Mouse (Mus musculus): ENCODE results near the gene Plk4.
A peak's percentile ranks its signal among the peaks of the same experiment; 100 is the strongest.
"Not testable (repeated sequence)": the region's sequence is repeated elsewhere in the genome, so short reads cannot be mapped to it uniquely, and the experiment has no call there.

Plk4 gene

DNA sequence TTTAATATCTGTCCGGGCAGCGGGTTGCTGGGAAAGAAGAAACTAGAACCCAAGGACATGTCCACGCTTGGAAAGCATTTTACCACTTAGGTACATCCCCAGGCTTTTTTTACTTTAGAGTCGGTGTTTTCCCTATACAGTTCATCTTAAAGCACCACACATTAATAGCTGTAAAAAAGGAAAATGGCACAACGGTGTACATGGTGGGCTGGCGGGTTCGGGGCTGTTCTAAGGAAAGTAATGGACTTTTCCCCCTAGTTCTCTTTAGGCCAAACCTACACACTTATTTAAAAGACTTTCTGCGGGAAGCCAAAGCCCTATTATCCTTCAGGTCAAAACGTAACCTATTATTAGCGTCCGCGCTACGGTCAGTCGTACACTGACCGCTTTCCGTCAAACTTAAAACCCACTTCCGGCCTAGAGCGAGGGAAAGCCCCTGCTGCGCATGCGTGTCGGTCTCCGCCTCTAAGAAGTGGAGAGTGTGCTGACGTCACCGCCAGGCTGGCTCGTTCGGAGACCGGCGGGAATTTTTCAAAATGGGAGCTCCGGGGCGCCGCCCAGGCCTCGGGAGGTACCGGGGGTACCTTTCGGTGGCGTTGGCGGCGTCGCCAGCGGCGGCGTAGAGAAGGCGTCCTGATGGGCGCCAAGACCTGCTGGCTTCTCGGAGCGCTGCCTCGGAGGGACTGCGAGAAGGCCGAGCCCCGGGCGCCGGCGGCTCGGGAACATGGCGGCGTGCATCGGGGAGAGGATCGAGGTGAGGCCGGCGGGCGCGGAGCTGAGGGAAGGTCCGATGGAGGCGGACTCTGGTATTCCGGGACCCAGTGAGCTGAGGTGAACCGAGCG is at the start of gene Plk4:
Gene Plk4 (plus strand): TSS at position 490 of the 843 bp plus-strand sequence.
- peak; percentile 85 for DNase-seq (ENCODE audit: extremely low read depth, low read depth)

DNA sequence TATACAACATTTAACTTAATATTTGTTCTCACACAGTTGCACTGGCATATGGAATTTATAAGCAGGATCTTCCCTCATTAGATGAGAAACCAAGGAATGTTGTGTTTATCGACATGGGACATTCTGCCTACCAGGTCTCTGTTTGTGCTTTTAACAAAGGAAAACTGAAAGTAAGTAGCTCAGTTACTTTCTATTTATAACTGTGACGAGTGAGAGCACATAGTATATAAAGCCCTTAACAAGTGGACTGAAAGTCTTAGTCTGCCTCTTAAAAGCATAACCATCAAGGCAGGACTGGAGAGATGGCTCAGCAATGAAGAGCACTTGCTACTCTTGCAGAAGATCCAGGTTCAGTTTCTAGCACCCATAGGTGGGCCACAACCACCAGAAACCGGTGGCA is 39.1 kb upstream of the Plk4 start:
- DNase-seq (ENCODE audit: extremely low read depth, low read depth) = no peak

DNA sequence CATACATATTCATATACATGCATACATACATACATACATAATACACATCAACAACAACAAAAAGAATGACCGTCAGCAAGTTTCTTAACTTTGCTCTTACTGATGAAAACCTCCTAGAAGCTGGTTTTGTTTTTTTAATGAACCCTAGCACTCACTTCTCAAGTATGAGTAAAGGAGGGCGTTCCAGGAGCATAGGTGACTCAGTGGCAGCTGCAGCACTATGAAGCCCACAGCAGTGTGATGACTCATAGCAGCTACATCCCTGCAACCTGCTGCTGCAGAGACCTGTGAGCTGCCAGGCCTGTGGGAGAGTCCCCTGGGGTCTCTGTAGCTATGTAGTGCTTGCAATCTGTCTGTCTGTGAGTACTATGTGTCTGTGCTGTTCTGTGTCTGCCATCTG is 38.5 kb upstream of the Plk4 start:
- DNase-seq (ENCODE audit: extremely low read depth, low read depth) = no peak

DNA sequence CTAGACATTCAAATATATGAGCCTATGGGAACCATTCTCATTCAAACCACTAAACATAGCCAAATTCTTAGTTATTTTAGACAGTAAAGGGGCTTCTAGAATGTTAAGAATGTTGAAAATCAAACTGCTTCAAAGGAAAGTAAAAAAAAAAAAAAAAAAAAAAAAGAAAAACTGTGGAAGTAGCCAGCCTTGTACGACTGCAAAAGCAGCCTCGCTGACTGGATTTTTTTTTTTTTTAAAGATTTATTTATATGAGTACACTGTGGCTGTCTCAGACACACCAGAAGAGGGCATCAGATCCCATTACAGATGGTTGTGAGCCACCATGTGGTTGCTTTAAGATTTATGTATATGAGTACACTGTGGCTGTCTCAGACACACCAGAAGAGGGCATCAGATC is 6.0 kb upstream of the Plk4 start:
- DNase-seq (ENCODE audit: extremely low read depth, low read depth) = no peak

DNA sequence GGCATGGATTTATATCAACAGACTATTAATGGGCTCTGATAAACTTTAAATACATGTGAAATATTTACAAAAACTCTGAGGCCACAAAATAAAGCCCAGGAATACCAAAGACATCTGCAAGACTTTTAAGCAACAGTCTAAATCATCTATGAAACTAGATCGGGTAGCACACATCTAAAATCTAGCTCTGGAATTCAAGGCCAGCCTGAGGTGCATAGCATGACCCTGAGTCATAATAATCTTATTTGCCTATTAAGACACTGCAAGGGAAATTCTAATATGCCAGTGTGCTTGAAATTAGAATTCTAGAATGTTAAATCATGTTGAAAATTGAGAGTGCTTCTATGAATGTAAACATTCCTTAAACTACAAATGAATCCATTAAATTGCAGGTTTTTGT is 1.8 kb upstream of the Plk4 start:
- DNase-seq (ENCODE audit: extremely low read depth, low read depth) = no peak

DNA sequence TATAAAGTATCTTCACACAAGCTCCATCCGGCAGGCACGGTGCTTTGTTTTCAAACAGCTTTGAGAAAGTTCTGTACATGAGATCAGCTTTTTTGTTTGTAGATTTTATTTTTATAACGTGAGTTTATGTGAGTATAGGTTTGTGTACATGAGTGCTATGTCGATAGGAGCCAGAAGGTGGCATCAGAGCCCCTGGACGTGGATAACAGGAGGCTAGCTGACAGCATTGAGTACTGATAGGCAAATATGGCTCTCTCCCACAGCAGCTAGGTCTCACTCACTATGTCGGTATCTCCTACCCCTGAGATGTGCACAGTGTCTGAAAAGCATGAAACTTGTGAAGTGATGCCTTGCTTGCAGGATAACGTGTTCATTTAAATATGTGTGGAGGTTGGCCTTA is 1.3 kb upstream of the Plk4 start:
- peak; percentile 81 for DNase-seq (ENCODE audit: extremely low read depth, low read depth)

DNA sequence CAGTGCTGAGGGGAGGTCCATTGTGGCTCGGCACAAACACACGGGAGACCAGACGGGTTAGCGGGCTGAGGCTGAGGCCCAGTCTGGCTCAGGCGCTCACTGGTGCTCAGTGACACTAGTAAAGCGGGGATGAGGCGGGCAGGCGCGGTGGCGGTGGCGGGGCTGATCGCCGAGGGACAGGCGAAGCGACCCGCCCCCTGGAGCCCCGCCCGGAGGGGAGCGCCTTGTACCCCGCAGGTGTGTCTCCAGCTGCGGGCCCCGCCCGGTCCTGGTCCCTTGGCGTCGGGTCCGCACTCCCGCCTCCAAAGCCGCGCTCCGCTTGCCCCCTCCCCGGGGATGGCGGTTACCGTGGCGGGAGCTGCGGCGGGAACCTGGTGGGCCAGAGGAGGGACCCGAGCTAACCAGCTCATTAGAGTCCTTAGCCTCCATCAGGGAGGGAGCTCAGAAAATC is 579 bp downstream of the Plk4 start:
- peak; percentile 21 for DNase-seq (ENCODE audit: extremely low read depth, low read depth)

DNA sequence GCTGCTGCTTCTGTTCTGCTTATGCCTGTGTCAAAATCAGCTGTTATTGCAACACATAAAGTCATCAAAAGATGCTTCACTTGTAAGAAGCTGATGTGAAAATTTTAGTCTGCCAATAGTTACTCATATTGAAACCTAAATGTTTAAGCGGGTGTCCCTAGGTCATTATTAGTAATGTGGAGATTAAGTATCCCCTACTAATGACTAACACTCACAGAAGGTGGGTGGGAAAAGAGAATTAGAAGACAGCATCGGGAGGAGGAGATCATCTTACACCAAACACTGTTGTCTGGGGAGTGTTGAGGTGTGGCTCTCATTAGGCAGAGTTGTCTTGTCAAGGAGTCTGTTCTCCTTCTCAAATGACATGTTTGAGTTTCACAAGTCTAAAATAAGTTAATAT is 7.1 kb downstream of the Plk4 start:
- DNase-seq (ENCODE audit: extremely low read depth, low read depth) = no peak

DNA sequence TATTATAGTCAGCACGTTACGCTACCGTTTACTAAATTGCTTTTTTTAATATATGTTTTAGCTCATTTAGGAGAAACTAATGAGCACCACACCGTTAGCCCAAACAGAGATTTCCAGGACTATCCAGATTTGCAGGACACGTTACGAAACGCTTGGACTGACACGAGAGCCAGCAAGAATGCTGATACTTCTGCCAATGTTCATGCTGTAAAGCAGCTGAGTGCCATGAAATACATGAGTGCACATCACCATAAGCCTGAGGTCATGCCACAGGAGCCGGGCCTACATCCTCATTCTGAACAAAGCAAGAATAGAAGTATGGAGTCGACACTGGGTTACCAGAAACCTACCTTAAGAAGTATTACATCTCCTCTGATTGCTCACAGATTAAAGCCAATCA is 8.9 kb downstream of the Plk4 start:
- no peak for DNase-seq (ENCODE audit: extremely low read depth, low read depth)

DNA sequence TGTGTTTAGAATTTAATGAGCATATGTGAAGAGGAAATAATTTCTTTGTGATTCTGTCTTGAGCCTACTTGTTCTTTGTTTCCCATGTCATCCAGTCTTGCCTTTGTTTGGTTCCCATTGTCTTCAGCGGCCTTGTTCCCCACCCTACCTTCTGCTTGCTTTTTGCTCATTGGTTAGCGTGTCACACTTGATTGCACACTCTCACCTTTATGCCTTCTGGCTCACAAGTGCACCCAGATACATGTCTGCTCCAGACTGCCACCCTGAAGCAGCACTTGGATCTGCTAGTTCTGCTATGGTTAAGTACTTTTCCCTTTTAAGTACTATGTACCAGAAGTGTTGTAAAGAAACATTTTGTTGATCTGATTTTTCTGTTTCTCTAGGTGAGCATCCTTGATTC is 10.1 kb downstream of the Plk4 start:
- no peak for DNase-seq (ENCODE audit: extremely low read depth, low read depth)

DNA sequence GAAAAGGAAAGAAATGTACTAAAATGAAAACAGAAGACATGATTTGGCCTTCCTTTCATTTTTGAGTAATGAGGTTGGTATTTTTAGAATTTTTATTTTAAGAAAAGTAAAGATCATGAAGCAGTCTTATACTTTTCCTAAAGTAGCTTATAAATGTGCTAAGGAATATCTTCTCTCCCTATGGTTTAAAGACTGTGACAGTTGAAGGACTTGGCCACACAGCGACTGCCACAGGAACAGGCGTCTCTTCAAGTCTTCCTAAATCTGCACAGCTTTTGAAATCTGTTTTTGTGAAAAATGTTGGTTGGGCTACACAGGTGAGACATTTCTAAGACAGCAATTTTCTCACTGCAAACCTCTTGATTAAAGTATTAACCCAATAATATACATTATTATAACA is 13.5 kb downstream of the Plk4 start:
- DNase-seq (ENCODE audit: extremely low read depth, low read depth) = no peak

DNA sequence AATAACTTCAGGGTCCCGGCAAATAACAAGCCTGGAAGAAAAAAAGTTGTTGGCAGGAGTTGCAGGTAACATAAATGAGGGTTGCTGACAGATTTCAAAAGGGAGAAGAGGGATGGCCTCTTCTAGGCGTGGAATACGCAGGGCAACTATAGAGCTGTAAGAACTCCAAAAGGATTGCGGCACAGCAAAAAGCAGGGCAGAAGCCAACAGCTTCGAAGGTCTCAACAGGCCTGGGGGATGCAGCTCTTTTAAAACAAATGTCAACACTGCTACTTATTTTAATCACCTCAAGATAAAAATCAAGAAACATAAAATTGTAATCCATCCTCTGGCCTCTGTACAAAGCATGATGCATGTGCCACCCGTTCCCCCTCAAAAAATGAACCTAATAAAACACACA is 45.7 kb downstream of the Plk4 start:
- peak; percentile 6 for DNase-seq (ENCODE audit: extremely low read depth, low read depth)

DNA sequence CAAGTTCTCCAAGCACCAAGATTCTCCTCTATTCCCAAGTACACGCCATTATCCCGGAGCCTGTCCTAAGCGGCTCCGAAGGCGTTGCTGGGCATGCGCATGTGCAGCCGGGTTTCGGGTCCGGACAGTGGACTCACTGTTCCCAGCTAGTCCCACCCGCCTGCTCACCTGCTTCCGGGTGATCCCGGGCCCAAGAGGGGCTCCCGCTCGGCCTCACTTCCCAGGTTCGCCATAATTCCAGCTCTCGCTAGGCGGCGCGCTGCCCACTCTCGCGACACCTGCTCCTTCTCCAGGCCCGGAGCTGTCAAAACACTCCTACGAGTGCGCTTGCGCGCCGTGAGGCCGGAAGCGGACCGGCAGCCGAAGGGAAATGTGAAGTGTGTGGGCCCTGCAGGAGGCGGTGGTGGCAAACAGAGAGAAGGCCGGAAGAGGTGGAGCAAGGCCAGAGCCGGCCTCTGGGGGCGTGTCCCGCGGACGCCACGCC is 46.7 kb downstream of the Plk4 start, which contains the start of gene Mfsd8:
Gene Mfsd8 (minus strand): TSS at position 414 of the 484 bp plus-strand sequence.
- DNase-seq (ENCODE audit: extremely low read depth, low read depth) = peak; percentile 93

DNA sequence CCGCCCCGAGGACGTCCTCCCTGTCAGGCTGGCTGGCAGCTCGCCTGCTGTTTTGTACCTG is 47.0 kb downstream of the Plk4 start, which contains the start of gene Abhd18:
Gene Abhd18 (plus strand): TSS at position 14 of the 61 bp plus-strand sequence.
- DNase-seq (ENCODE audit: extremely low read depth, low read depth) = not testable (repeated sequence)

DNA sequence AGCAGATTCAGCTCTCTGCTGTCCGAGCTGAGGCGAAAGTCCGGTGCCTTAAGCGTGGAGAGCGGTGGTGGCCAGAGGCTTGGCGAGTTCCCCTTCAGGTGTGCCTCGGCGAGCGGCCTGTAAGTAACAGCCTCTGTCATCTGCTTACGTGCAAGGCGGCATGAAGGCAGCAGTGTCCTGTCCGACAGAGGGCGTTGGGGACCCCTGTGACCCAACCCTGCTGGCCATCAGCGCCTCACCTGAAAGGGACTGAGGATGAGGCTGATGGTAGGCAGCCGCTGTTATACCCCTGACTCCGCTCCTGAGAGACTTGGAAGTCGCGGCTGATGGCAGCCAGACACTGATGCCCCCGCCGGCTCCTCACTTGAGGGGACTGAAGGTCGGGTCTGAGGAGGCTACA is 47.2 kb downstream of the Plk4 start:
- peak; percentile 13 for DNase-seq (ENCODE audit: extremely low read depth, low read depth)

DNA sequence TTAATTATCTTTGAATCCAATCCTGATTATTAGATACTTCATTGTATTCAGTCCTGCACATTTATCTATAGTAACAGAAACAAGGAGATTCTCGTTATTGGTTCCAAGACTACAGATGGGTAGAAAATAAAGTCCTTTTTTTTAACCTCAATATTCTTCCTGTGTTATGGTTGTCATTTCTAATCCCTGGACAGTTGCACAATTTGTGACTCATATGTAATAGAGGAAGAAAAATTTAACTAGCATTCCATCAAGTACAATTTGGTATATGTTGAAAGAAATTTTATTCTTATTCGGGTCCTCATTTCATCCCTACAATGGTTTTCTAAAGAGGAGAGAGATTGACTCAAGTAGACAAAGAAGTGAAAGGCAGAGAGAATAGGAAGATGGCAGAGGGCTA is 48.1 kb downstream of the Plk4 start:
- DNase-seq (ENCODE audit: extremely low read depth, low read depth) = not testable (repeated sequence)

DNA sequence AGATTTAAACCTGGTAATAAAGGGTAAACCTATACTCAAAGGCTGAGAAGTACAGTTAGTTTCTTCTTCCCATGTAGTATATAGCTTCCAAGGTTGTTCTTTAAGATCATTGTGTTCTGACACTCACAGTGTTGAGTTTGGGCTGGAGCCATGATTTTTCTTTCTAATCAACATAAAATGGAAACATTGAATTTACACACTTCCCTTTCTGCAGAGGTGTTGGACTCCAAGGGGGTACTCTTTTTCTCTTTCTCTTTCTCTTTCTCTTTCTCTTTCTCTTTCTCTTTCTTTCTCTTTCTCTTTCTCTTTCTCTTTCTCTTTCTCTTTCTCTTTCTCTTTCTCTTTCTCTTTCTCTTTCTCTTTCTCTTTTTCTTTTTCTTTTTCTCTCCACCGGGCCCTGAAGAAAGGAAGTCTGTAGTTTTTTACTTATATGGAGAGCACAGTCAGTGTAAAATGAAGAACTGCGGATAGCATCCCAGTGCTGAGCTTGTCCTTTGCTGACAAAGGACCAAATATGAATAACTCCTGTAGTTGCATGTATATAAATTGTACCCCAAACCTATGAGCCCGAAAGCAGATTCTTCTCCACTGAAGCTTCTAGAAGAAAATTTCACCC is 53.4 kb downstream of the Plk4 start:
- not testable (repeated sequence) for DNase-seq (ENCODE audit: extremely low read depth, low read depth)

Data from MEL-GATA-1-ER (cell line).